Mouse (Mus musculus) MEL (cell line): ENCODE data around the gene Mboat2. TPM values are rescaled to one million over a fixed set of nuclear protein-coding genes. Genes with fewer than 3 reads are reported as not detected.
A peak's percentile ranks its signal among the peaks of the same experiment; 100 is the strongest.

ENCODE experiments used
- DNase-seq: peaks from one replicate; pipeline ENCODE4 v3.0.0; 2011; ENCODE audit warnings: low read depth, low spot score
- H3K27ac ChIP-seq: 2 replicates; pipeline ENCODE4 v1.5.1; 2012; ENCODE audit warnings: low read depth, mild to moderate bottlenecking, control low read depth, low read length, moderate library complexity; ENCODE audit not compliant: control insufficient read depth
- H3K27me3 ChIP-seq, 2 experiments: fragments of 150-350 bp in 1 of 2; sonication (generic) in 1 of 2; 2 replicates each; pipeline ENCODE4 v1.6.1; 2012; ENCODE audit warnings: low read length in 2 of 2, mild to moderate bottlenecking in 2 of 2, improper control_type of control experiment in 1 of 2, moderate library complexity in 1 of 2; ENCODE audit not compliant: insufficient read depth in 2 of 2, control insufficient read depth in 1 of 2
- H3K36me3 ChIP-seq, 2 experiments: 2 replicates each; pipeline ENCODE4 v1.6.1; 2012 to 2014; ENCODE audit warnings: low read length in 2 of 2, improper control_type of control experiment in 1 of 2, inconsistent platforms in 1 of 2, mild to moderate bottlenecking in 1 of 2; ENCODE audit not compliant: insufficient read depth in 2 of 2, control insufficient read depth in 1 of 2
- H3K4me1 ChIP-seq, 2 experiments: fragments of 150-350 bp in 1 of 2; sonication (generic) in 1 of 2; 2 replicates each; pipeline ENCODE4 v1.6.1; 2012; ENCODE audit warnings: low read length in 2 of 2, improper control_type of control experiment in 1 of 2, mild to moderate bottlenecking in 1 of 2; ENCODE audit not compliant: insufficient read depth in 2 of 2, control insufficient read depth in 1 of 2
- H3K4me3 ChIP-seq, 2 experiments: fragments of 150-350 bp in 1 of 2; sonication (generic) in 1 of 2; 2 replicates each; pipeline ENCODE4 v1.5.1; 2012; ENCODE audit warnings: low read depth in 2 of 2, low read length in 2 of 2, mild to moderate bottlenecking in 2 of 2, moderate library complexity in 2 of 2, control low read depth in 1 of 2, improper control_type of control experiment in 1 of 2; ENCODE audit not compliant: control insufficient read depth in 1 of 2, insufficient read depth in 1 of 2
- H3K79me2 ChIP-seq: 2 replicates; pipeline ENCODE4 v1.6.1; 2012; ENCODE audit warnings: mild to moderate bottlenecking, low read length, moderate library complexity; ENCODE audit not compliant: control insufficient read depth, poor library complexity, insufficient read depth
- H3K9ac ChIP-seq: 2 replicates; pipeline ENCODE4 v1.6.1; 2012; ENCODE audit warnings: low read depth, mild to moderate bottlenecking, control low read depth, low read length, moderate library complexity; ENCODE audit not compliant: control insufficient read depth, poor library complexity, severe bottlenecking
- H3K9me3 ChIP-seq: fragments of 150-350 bp; sonication (generic); replicated peaks from 2 replicates; pipeline ENCODE4 v1.6.1; 2012; ENCODE audit warnings: mild to moderate bottlenecking, low read length, improper control_type of control experiment, moderate library complexity; ENCODE audit not compliant: insufficient read depth
- CHD1 ChIP-seq: IDR thresholded peaks from 2 replicates; pipeline ENCODE4 v1.6.1; 2012; ENCODE audit warnings: low read depth, mild to moderate bottlenecking, inconsistent platforms, low read length, improper control_type of control experiment
- CHD2 ChIP-seq: IDR thresholded peaks from 2 replicates; pipeline ENCODE4 v1.6.1; 2011; ENCODE audit warnings: low read length, improper control_type of control experiment
- CTCF ChIP-seq, 3 experiments: IDR thresholded peaks in 2 of 3; conservative IDR thresholded peaks in 1 of 3; 2 replicates each; pipeline ENCODE4 v1.5.1; 2011 to 2012; ENCODE audit warnings: low read length in 3 of 3, low read depth in 2 of 3, mild to moderate bottlenecking in 2 of 3, improper control_type of control experiment in 1 of 3, inconsistent platforms in 1 of 3, mixed read lengths in 1 of 3, moderate library complexity in 1 of 3; ENCODE audit not compliant: control insufficient read depth in 1 of 3, insufficient read depth in 1 of 3, poor library complexity in 1 of 3, severe bottlenecking in 1 of 3
- E2F4 ChIP-seq: IDR thresholded peaks from 2 replicates; pipeline ENCODE4 v1.6.1; 2011; ENCODE audit warnings: low read depth, low read length, improper control_type of control experiment, borderline replicate concordance
- ELF1 ChIP-seq: IDR thresholded peaks from 2 replicates; pipeline ENCODE4 v1.6.1; 2014; ENCODE audit warnings: low read depth, mild to moderate bottlenecking, inconsistent platforms, low read length, improper control_type of control experiment, moderate library complexity
- GABPA ChIP-seq: IDR thresholded peaks from 2 replicates; pipeline ENCODE4 v1.6.1; 2012; ENCODE audit warnings: low read depth, mild to moderate bottlenecking, inconsistent platforms, low read length, improper control_type of control experiment, moderate library complexity
- GATA1 ChIP-seq: IDR thresholded peaks from 2 replicates; pipeline ENCODE4 v1.6.1; 2011; ENCODE audit warnings: low read depth, low read length, improper control_type of control experiment
- HCFC1 ChIP-seq: IDR thresholded peaks from 2 replicates; pipeline ENCODE4 v1.6.1; 2012; ENCODE audit warnings: low read depth, mild to moderate bottlenecking, inconsistent platforms, low read length, improper control_type of control experiment, moderate library complexity
- KAT2A ChIP-seq: conservative IDR thresholded peaks from 2 replicates; pipeline ENCODE4 v1.6.1; 2012; ENCODE audit warnings: low read depth, low read length, improper control_type of control experiment, inconsistent platforms
- MAFK ChIP-seq: IDR thresholded peaks from 2 replicates; pipeline ENCODE4 v1.6.1; 2011; ENCODE audit warnings: low read depth, mild to moderate bottlenecking, low read length, improper control_type of control experiment, borderline replicate concordance
- MEF2A ChIP-seq: IDR thresholded peaks from 2 replicates; pipeline ENCODE4 v1.6.1; 2014; ENCODE audit warnings: low read depth, mild to moderate bottlenecking, inconsistent platforms, low read length, improper control_type of control experiment; ENCODE audit not compliant: poor library complexity, insufficient replicate concordance, severe bottlenecking; ENCODE audit errors: extremely low read depth
- MXI1 ChIP-seq: IDR thresholded peaks from 2 replicates; pipeline ENCODE4 v1.6.1; 2011; ENCODE audit warnings: mild to moderate bottlenecking, low read depth, low read length, improper control_type of control experiment
- MYB ChIP-seq: IDR thresholded peaks from 2 replicates; pipeline ENCODE4 v1.6.1; 2011; ENCODE audit warnings: mild to moderate bottlenecking, low read depth, low read length, improper control_type of control experiment
- MYC ChIP-seq: IDR thresholded peaks from 2 replicates; pipeline ENCODE4 v1.6.1; 2011; ENCODE audit warnings: low read depth, mild to moderate bottlenecking, low read length, improper control_type of control experiment, moderate library complexity
- POLR2A ChIP-seq, 2 experiments: IDR thresholded peaks; 2 replicates each; pipeline ENCODE4 v1.6.1; 2011 to 2012; ENCODE audit warnings: low read length in 2 of 2, mild to moderate bottlenecking in 2 of 2, control low read depth in 1 of 2, improper control_type of control experiment in 1 of 2, low read depth in 1 of 2, moderate library complexity in 1 of 2; ENCODE audit not compliant: control insufficient read depth in 1 of 2, insufficient read depth in 1 of 2, poor library complexity in 1 of 2
- POLR2AphosphoS2 ChIP-seq: IDR thresholded peaks from 2 replicates; pipeline ENCODE4 v1.6.1; 2011; ENCODE audit warnings: low read length, improper control_type of control experiment
- POLR2AphosphoS5 ChIP-seq: IDR thresholded peaks from 2 replicates; pipeline ENCODE4 v1.6.1; 2012; ENCODE audit warnings: low read depth, borderline replicate concordance, mild to moderate bottlenecking, inconsistent platforms, low read length, moderate library complexity, mixed read lengths
- RAD21 ChIP-seq: IDR thresholded peaks from 2 replicates; pipeline ENCODE4 v1.6.1; 2011; ENCODE audit warnings: mild to moderate bottlenecking, low read depth, low read length, improper control_type of control experiment
- RCOR1 ChIP-seq: IDR thresholded peaks from 2 replicates; pipeline ENCODE4 v1.6.1; 2012; ENCODE audit warnings: low read depth, mild to moderate bottlenecking, inconsistent platforms, low read length, improper control_type of control experiment
- SMC3 ChIP-seq: IDR thresholded peaks from 2 replicates; pipeline ENCODE4 v1.6.1; 2011; ENCODE audit warnings: low read depth, low read length, improper control_type of control experiment
- TBP ChIP-seq: IDR thresholded peaks from 2 replicates; pipeline ENCODE4 v1.8.0; 2011; ENCODE audit warnings: low read depth, low read length, improper control_type of control experiment
- UBTF ChIP-seq: IDR thresholded peaks from 2 replicates; pipeline ENCODE4 v1.6.1; 2012; ENCODE audit warnings: low read depth, mild to moderate bottlenecking, inconsistent platforms, low read length, improper control_type of control experiment, moderate library complexity, borderline replicate concordance; ENCODE audit not compliant: insufficient read depth
- USF1 ChIP-seq: IDR thresholded peaks from 2 replicates; pipeline ENCODE4 v1.6.1; 2014; ENCODE audit warnings: low read depth, mild to moderate bottlenecking, inconsistent platforms, low read length, improper control_type of control experiment, moderate library complexity
- ZNF384 ChIP-seq: IDR thresholded peaks from 2 replicates; pipeline ENCODE4 v1.6.1; 2012; ENCODE audit warnings: low read depth, mild to moderate bottlenecking, inconsistent platforms, low read length, improper control_type of control experiment
- polyA plus RNA-seq, 2 experiments: library from polyadenylated mRNA; stranded (reverse) in 1 of 2; unstranded in 1 of 2; fragments of >175 nt in 1 of 2; fragments of >200 nt in 1 of 2; gene quantifications; 2 replicates each; pipeline versions ENCODE4 v1.2.1 to v1.2.4; 2012; ENCODE audit warnings: low replicate concordance in 2 of 2, low read depth in 1 of 2; ENCODE audit not compliant: insufficient read length in 2 of 2, insufficient read depth in 1 of 2, missing spikeins in 1 of 2
- total RNA-seq: library from RNA; depleted of rRNA; stranded (reverse); fragments of 300-350 nt; gene quantifications from 2 replicates; pipeline ENCODE4 v1.2.3, GENCODE M21; 2012

Gene Mboat2
- total and polyA plus RNA-seq, 3 experiments, result 13.5 TPM; not detected in 1

DNA sequence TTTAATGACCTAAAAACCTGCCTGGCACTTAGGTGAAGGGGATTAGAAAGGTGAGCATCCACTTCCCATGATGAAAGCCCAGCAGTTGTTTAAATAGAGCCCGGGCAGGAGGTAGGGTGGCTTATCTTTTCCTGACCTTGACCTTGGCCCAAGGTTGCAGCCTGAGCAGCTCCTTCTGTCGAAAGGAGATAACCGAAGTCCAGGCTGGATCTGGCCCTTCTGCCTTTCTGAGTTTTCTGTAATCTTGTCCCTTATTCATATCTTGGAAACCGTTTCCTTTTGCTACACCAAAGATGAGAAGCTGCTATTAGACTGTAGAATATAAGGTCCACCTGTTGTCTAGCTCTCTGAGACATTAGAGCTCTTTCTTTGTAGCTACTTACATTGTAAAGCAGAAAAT lies 61.9 kb downstream of the Mboat2 start (continued):
- TF ChIP-seq TBP (no peak), MYC (no peak), MYB (peak; percentile 75), GABPA (no peak), POLR2A (IDR thresholded peaks at IDR 0.05; ENCODE audit: control insufficient read depth in 1 of 2, insufficient read depth in 1 of 2, low read depth in 1 of 2, low read length in 2 of 2, poor library complexity in 1 of 2) (no peak), KAT2A (no peak), POLR2AphosphoS5 (no peak), ELF1 (no peak), CHD1 (no peak), SMC3 (no peak), ZNF384 (0 out of 2 replicates have a peak, but pooled peaks have one; percentile 11), CTCF (IDR thresholded peaks at IDR 0.05 in 2 of 3, conservative IDR thresholded peaks at IDR 0.05 in 1 of 3; ENCODE audit: control insufficient read depth in 1 of 3, insufficient read depth in 1 of 3, low read depth in 2 of 3, low read length in 3 of 3, poor library complexity in 1 of 3, severe bottlenecking in 1 of 3) (no peak), MXI1 (no peak), POLR2AphosphoS2 (no peak), HCFC1 (no peak), GATA1 (peak; percentile 97), MEF2A (no peak), RAD21 (no peak)

DNA sequence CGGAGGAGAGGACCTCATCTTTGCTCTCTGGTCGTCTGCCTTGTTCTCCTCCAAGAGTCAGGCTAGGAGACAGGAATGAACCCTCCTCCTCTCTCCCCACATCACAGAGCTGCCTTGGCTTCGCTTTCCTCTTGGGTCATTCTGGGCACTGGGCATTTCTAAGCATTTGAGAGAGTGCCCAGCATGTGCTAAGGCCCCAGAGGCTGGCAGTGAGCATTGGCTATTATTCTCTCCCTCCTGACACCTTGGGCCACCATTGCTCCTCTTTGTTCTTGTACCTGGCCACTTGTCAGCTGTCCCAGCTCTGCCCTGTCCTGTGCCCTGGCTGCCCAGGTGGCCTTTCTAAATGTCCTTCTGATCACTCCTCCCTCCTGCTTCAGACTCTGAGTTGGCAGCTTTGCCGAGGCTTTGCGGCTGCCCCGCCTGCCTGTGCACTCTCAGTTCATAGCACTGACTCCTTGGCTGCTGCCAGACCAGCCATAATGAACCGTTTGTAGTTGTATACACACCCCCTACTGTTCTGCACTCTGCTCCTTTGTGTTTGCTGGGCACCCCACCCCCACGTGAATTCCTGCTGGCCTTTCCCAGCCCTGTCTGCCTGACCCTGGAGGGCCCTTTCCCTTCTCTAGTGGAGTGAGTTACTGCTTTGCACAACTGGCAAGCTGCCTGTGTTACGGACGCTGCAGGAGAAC lies 63.2 kb downstream of the Mboat2 start:
- Histone ChIP-seq H3K4me3 (no peak overlapping the region), H3K9ac (no peak overlapping the region), H3K27ac (peak overlapping the region; percentile 17), H3K9me3 (no peaks in the 10 kb centered on the region), H3K36me3 (peaks cover 0 to 39% of the 10 kb centered on the region in 2 experiments; a peak in 3 of 4 replicates), H3K4me1 (peaks cover 22 to 34% of the 10 kb centered on the region in 2 experiments), H3K79me2 (no peaks in the 10 kb centered on the region), H3K27me3 (no peaks in the 10 kb centered on the region)
- DNase-seq, result no peak
- TF ChIP-seq MEF2A (no peak), ZNF384 (no peak), MAFK (no peak), HCFC1 (no peak), CTCF (IDR thresholded peaks at IDR 0.05 in 2 of 3, conservative IDR thresholded peaks at IDR 0.05 in 1 of 3; ENCODE audit: control insufficient read depth in 1 of 3, insufficient read depth in 1 of 3, low read depth in 2 of 3, low read length in 3 of 3, poor library complexity in 1 of 3, severe bottlenecking in 1 of 3) (no peak), MXI1 (no peak), UBTF (no peak), E2F4 (no peak), CHD2 (no peak), GABPA (no peak), USF1 (no peak), RCOR1 (no peak), GATA1 (no peak)
